Mouse (Mus musculus) heart, embryonic 12.5 days (tissue): ENCODE results near the gene Tmeff1. TPM values are rescaled to one million over a fixed set of nuclear protein-coding genes. Genes with fewer than 3 reads are reported as not detected.

ENCODE experiments used
- ATAC-seq: fragments of 200-750 bp; cut with Nextera tagmentation; 2 replicates; pipeline ENCODE4 v1.8.0; 2017; ENCODE audit warnings: moderate TSS enrichment, moderate library complexity; ENCODE audit not compliant: insufficient number of reproducible peaks, low FRiP score
- H3K27ac ChIP-seq: fragments of 300-500 bp; sonication (generic); 2 replicates; pipeline ENCODE4 v1.5.1; 2016; ENCODE audit warnings: mild to moderate bottlenecking, moderate library complexity; ENCODE audit not compliant: poor library complexity, severe bottlenecking
- H3K27me3 ChIP-seq: fragments of 300-500 bp; sonication (generic); replicated peaks from 2 replicates; pipeline ENCODE4 v1.6.1; 2016; ENCODE audit warnings: mild to moderate bottlenecking, moderate library complexity
- H3K36me3 ChIP-seq: fragments of 300-500 bp; sonication (generic); 2 replicates; pipeline ENCODE4 v1.6.1; 2016; ENCODE audit warnings: mild to moderate bottlenecking, moderate library complexity
- H3K4me1 ChIP-seq: fragments of 300-500 bp; sonication (generic); replicated peaks from 2 replicates; pipeline ENCODE4 v1.6.1; 2016; ENCODE audit warnings: mild to moderate bottlenecking
- H3K4me2 ChIP-seq: fragments of 300-500 bp; sonication (generic); 2 replicates; pipeline ENCODE4 v1.6.1; 2016; ENCODE audit warnings: mild to moderate bottlenecking, moderate library complexity
- H3K4me3 ChIP-seq: fragments of 300-500 bp; sonication (generic); 2 replicates; pipeline ENCODE4 v1.5.1; 2016; ENCODE audit warnings: mild to moderate bottlenecking
- H3K9ac ChIP-seq: fragments of 300-500 bp; sonication (generic); 2 replicates; pipeline ENCODE4 v1.6.1; 2016; ENCODE audit warnings: mild to moderate bottlenecking, moderate library complexity
- H3K9me3 ChIP-seq: fragments of 300-500 bp; sonication (generic); replicated peaks from 2 replicates; pipeline ENCODE4 v1.6.1; 2016; ENCODE audit warnings: mild to moderate bottlenecking, moderate library complexity
- WGBS: fragments of 180-500 bp; shearing (Covaris S2); methylation state at CpG from one replicate; pipeline ENCODE4 v1.1.7; 2016; 5-methylcytosine and 5-hydroxymethylcytosine counted together
- polyA plus RNA-seq: library from polyadenylated mRNA; unstranded; fragments of >200 nt; fragmentation: Nextera tagmentation; extraction: Ambion mirVana; gene quantifications from 2 replicates; pipeline ENCODE4 v1.2.1, GENCODE M21; 2016

Gene Tmeff1
- polyA plus RNA-seq, 1 experiment from 2014 or later = 54.8 TPM

DNA sequence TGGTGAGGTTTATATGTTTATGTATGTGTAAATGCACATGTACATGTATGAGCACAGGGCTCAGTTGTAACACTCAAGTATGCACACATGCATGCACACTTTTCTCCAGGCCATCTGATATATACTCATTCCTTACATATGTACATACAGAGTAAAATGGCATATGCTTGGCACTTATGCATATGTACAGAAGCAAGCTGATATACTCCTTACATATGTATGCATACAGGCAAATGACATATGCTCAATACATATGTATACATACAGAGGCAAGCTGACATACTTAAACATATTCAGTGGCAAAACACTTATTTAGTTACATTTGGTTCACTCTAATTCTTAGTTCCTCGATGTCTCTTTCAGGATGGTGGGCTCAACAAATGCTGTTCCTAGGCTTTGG lies 7.1 kb upstream of the Tmeff1 start:
- peaks cover 25% of the 10 kb centered on the region for H3K4me1 ChIP-seq
- H3K4me2 ChIP-seq = no peak overlapping the region
- no peak overlapping the region for H3K27ac ChIP-seq
- WGBS = 97% methylated on average over 1 of the region's 1 CpGs
- H3K27me3 ChIP-seq = no peaks in the 10 kb centered on the region
- H3K36me3 ChIP-seq = no peaks in the 10 kb centered on the region
- ATAC-seq = no peak
- no peaks in the 10 kb centered on the region for H3K9me3 ChIP-seq
- H3K4me3 ChIP-seq = no peak overlapping the region
- no peak overlapping the region for H3K9ac ChIP-seq

- Histone ChIP-seq H3K27ac (no peak overlapping the region), H3K4me1 (peaks cover 25% of the 10 kb centered on the region), H3K9ac (no peak overlapping the region), H3K27me3 (no peaks in the 10 kb centered on the region), H3K9me3 (no peaks in the 10 kb centered on the region), H3K36me3 (no peaks in the 10 kb centered on the region), H3K4me2 (no peak overlapping the region), H3K4me3 (no peak overlapping the region)
- no peak for ATAC-seq
- WGBS = 47% methylated on average over 4 of the region's 4 CpGs
Measured at GRCm38 (mm10) chr4:48578399-48578798, 6.6 kb upstream of the Tmeff1 start.

DNA sequence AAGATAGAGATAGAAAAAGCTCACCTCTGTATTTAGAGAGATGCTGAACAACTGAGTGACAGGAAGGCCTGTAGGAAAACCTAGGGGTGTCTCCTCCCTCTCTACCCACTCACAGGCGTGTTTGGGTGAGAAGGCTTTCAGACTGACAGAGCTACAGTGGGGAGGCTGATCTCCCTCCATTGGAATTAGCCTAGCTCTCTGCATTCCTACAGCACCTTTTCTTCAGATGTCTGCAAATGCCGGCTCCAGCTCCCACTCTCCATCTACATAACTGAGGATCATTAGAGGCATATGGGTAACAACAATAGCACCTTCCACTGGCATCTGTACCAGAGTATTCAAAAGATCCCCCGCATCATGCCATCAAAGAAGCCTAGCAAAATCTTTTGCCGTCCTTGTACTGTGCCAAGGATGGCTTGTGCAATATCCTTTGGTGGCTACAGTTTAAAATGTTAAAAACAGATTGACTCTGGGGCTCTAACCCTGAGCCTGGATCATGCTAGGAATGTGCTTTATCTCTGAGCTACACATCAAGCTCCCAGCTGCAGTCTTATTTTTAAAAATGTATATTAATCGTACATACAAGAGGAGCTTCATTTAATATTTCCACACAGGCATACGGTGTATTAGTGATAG lies 5.4 kb upstream of the Tmeff1 start:
- H3K4me1 ChIP-seq = peaks cover 27% of the 10 kb centered on the region
- H3K27me3 ChIP-seq = no peaks in the 10 kb centered on the region
- H3K27ac ChIP-seq = no peak overlapping the region
- H3K36me3 ChIP-seq = no peaks in the 10 kb centered on the region
- no peak overlapping the region for H3K4me3 ChIP-seq
- H3K9me3 ChIP-seq = no peaks in the 10 kb centered on the region
- no peak overlapping the region for H3K4me2 ChIP-seq
- WGBS = 57% methylated on average over 6 of the region's 6 CpGs
- no peak overlapping the region for H3K9ac ChIP-seq
- no peak for ATAC-seq

DNA sequence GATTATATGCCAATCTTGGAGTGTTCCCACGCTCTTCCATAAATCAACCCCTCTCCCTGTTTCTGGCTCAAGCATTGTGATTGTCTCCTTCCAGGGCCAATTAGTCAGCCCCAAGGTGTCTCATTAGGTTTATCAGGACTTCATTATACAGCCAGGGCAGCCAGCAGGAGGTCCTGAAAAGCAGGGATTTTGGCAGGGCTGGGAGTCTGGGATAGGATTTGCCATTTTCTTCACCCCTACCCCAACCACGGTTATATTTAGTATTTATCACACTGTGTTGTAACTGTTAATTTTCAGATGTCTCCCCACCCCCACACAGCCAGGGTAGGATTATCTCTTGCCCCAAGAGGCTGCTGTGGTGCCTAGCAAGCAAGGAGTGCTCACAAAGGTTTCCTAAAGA lies 3.8 kb upstream of the Tmeff1 start:
- Histone ChIP-seq H3K9me3 (no peaks in the 10 kb centered on the region), H3K27me3 (no peaks in the 10 kb centered on the region), H3K4me1 (peaks cover 27% of the 10 kb centered on the region), H3K27ac (no peak overlapping the region), H3K4me2 (no peak overlapping the region), H3K36me3 (no peaks in the 10 kb centered on the region), H3K9ac (no peak overlapping the region), H3K4me3 (no peak overlapping the region)
- WGBS = 17% methylated on average over 2 of the region's 2 CpGs
- ATAC-seq = no peak

DNA sequence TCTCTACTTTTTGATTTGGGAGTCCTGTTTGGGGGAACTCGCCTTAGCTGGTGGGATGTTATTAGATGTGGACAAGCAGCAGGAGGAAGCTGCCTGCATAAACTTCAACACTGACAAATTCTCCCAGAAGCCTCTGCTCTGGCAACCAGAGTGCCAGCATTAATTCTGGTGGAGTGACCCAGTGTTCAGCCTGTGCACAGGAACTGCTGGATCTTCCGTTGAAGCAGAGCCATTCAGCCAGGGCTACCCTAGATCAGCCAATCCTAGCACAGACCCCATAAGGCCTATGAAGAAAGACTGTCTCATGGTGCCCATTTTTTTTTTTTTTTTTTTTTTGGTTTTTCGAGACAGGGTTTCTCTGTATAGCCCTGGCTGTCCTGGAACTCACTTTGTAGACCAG lies 3.0 kb upstream of the Tmeff1 start:
- Histone ChIP-seq H3K27me3 (no peaks in the 10 kb centered on the region), H3K36me3 (no peaks in the 10 kb centered on the region), H3K27ac (no peak overlapping the region), H3K4me2 (no peak overlapping the region), H3K4me1 (peaks cover 30% of the 10 kb centered on the region), H3K9me3 (no peaks in the 10 kb centered on the region), H3K9ac (no peak overlapping the region), H3K4me3 (no peak overlapping the region)
- ATAC-seq = no peak
- WGBS = 70% methylated on average over 3 of the region's 3 CpGs

DNA sequence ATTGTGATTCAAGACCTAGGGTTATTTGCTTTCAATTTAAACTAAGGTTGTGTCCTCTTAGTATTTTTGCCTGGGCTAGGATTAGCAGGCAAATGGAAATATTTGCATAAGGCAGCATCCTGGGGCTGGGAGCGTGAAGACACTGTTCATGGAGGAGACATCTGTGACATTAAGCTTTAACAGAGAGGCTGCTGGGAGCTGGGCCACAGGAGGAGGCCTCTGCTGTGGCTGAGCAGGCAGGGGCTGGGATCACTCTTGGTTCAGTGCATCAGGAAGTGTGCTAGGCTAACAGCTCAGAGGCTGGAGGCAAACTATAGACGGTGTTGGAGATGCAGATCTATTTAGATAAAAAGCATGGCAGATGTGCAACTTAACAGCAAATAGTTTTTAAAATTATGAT lies 2.0 kb upstream of the Tmeff1 start:
- peaks cover 3% of the 10 kb centered on the region; the same call in 1 of the 2 replicates for H3K36me3 ChIP-seq
- no peak overlapping the region for H3K27ac ChIP-seq
- H3K27me3 ChIP-seq = no peaks in the 10 kb centered on the region
- no peak overlapping the region for H3K4me3 ChIP-seq
- no peak for ATAC-seq
- 75% methylated on average over 2 of the region's 2 CpGs for WGBS
- no peaks in the 10 kb centered on the region for H3K9me3 ChIP-seq
- H3K4me1 ChIP-seq = peaks cover 30% of the 10 kb centered on the region
- H3K4me2 ChIP-seq = no peak overlapping the region
- no peak overlapping the region for H3K9ac ChIP-seq

DNA sequence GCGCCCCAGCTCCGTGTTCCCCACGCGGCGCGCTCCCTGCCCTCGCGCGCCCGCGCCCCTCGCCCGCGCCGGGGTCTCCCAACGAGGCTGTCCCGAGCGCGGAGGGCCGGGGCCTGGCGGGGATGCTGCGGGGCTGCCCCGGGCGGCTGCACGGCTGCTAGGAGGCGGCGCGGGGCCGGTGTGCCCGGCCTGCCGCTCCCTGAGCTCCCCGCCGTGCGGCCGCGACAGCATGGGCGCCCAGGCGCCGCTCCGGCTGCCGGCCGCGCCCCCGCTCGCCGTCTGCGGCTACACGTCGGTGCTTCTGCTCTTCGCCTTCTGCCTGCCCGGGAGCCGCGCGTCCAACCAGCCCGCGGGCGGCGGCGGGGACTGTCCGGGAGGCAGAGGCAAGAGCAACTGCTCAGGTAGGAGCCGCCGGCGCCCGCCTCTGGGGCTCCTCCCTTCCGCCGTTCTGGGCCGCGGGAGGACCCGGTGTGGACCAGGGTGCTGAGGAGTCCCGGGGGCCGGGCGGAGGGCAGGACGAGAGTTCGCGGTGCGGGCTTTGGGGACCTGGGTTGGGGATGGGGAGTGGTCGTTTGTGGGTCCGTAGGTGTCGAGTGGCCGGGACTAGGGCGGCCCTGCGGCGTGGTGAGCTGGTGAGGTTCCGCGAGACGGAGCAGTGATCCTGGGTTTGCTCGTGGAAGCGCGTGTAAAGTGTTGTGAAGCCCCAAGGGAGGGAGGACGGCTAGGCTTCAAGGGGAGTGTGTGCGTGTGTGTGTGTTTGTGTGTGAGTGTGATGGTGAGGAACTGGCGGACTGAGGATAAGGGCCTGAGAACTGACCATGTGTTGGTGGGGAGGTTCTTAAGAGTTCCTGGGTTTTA lies 496 bp downstream of the Tmeff1 start:
- Histone ChIP-seq H3K36me3 (peaks cover 3% of the 10 kb centered on the region; the same call in 1 of the 2 replicates), H3K27me3 (no peaks in the 10 kb centered on the region), H3K4me2 (peak overlapping the region; percentile 85), H3K4me3 (peak overlapping the region; percentile 79), H3K9ac (peak overlapping the region; percentile 92), H3K9me3 (no peaks in the 10 kb centered on the region), H3K4me1 (peaks cover 15% of the 10 kb centered on the region), H3K27ac (peak overlapping the region; percentile 87)
- WGBS = under 1% methylated on average over 81 of the region's 92 CpGs
- ATAC-seq = peak; percentile 74

DNA sequence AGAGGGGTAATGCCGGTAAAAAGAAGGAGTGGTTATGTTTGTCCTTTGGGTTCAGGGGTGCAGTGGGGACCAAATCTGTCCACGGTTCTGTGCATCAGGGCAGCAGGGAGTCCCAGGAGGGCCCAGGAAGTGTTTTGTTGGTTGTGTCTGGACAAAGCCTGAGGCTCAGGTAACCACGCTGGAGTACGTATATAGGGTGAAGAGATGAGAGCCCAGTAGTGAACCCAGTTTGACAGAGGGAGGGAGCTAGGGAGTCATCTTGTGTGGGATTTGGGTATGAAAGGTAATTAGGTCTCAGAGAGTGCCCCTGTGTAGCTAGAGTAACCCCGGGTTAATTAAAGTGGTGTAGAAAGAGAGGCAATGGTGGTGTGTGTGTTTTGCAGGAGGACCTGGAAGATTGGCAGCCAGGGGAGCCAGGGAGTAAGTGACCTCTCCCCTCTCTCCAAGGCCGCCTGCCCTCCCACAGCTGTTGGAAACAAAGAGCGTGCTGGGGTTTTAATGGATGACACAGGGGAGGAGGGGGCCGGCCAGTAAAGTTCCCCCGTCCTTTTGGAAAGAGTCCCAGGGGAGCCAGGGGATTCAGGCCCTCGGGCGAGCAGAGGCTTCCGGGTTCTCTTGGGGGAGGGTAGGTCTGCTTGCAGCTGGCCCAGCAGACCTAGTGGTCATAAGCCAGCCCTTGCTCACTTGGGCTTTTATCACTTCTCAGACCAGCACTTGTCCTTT lies 1.3 kb downstream of the Tmeff1 start:
- no peaks in the 10 kb centered on the region for H3K27me3 ChIP-seq
- peak overlapping the region; percentile 92 for H3K9ac ChIP-seq
- H3K36me3 ChIP-seq = peaks cover 3% of the 10 kb centered on the region; the same call in 1 of the 2 replicates
- no peak for ATAC-seq
- no peaks in the 10 kb centered on the region for H3K9me3 ChIP-seq
- peaks cover 12% of the 10 kb centered on the region for H3K4me1 ChIP-seq
- H3K27ac ChIP-seq = peak overlapping the region; percentile 87
- peak overlapping the region; percentile 85 for H3K4me2 ChIP-seq
- H3K4me3 ChIP-seq = peak overlapping the region; percentile 79
- WGBS = 0% methylated on average over 12 of the region's 12 CpGs

- ATAC-seq = no peak
- WGBS = 94% methylated on average over 2 of the region's 2 CpGs
- H3K9ac ChIP-seq = no peak overlapping the region
Measured at GRCm38 (mm10) chr4:48587526-48587925, 2.6 kb downstream of the Tmeff1 start.

DNA sequence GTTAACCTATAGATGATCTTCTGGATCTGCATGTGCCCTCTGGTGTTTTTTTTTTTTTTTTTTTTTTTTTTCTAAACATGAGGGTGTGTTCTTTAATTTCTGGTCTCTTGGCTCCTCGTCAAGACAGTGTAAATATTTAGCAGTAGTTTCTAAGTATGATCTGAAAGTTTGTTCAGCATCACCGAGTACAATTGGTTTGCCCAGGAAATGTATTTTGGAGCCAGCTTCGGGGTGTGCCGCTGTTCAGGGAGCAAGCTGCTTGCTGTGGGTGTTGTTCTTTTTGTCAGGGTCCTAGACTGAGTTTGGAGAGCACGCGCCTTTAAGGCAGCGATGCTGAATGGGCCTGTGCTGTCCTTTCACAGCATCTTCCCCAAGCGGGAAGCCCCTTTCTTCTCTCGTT lies 3.6 kb downstream of the Tmeff1 start:
- Histone ChIP-seq H3K36me3 (peaks cover 3% of the 10 kb centered on the region; the same call in 1 of the 2 replicates), H3K4me2 (no peak overlapping the region), H3K9me3 (no peaks in the 10 kb centered on the region), H3K9ac (no peak overlapping the region), H3K27me3 (no peaks in the 10 kb centered on the region), H3K4me3 (no peak overlapping the region), H3K4me1 (peaks cover 21% of the 10 kb centered on the region; the same call in 1 of the 2 replicates), H3K27ac (no peak overlapping the region)
- ATAC-seq = no peak
- WGBS = 79% methylated on average over 9 of the region's 9 CpGs

More at GRCm38 (mm10) chr4:48587526-48587925, 2.6 kb downstream of the Tmeff1 start:
- no peak overlapping the region for H3K4me2 ChIP-seq
- peaks cover 3% of the 10 kb centered on the region; the same call in 1 of the 2 replicates for H3K36me3 ChIP-seq
- H3K4me1 ChIP-seq = peaks cover 18% of the 10 kb centered on the region; the same call in 1 of the 2 replicates
- H3K9me3 ChIP-seq = no peaks in the 10 kb centered on the region
- no peaks in the 10 kb centered on the region for H3K27me3 ChIP-seq
- no peak overlapping the region for H3K27ac ChIP-seq
- H3K4me3 ChIP-seq = no peak overlapping the region

DNA sequence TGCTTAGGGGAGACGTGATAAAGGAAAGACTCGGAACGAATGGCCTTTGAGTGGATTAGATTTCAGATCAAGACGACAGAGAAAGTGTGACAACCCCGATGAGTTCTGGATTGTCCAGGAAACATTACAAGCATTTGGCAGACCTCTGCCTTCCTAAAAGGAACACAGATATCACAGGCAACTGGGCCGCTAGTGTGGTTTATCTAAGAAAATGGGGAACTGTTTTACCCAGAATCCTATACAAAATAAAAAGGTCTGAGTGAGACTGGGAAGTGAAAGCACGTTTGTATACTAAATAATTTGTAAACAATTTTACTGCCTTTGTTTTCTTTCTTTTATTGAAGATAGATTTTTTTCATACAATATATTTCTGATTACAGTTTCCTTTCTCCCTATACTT lies 5.9 kb downstream of the Tmeff1 start:
- Histone ChIP-seq H3K36me3 (peaks cover 3% of the 10 kb centered on the region; the same call in 1 of the 2 replicates), H3K4me3 (no peak overlapping the region), H3K4me1 (peaks cover 18% of the 10 kb centered on the region; the same call in 1 of the 2 replicates), H3K9me3 (no peaks in the 10 kb centered on the region), H3K27me3 (no peaks in the 10 kb centered on the region), H3K9ac (no peak overlapping the region), H3K4me2 (no peak overlapping the region), H3K27ac (no peak overlapping the region)
- 54% methylated on average over 7 of the region's 7 CpGs for WGBS
- ATAC-seq = no peak
